Mouse (Mus musculus): ENCODE data around the gene Plbd2. TPM values are rescaled to one million over a fixed set of nuclear protein-coding genes. Genes with fewer than 3 reads are reported as not detected.

Plbd2 gene
- polyA plus RNA-seq, 2 experiments: 4.3 to 10.3 TPM

GRCm38 (mm10) chr5:120472770-120473169, 30.7 kb downstream of the Plbd2 start, which contains the start of gene Sdsl:
Gene Sdsl (minus strand): TSS chr5:120472810.
- peaks cover 2% of the 10 kb centered on the region; the same call in 1 of the 2 replicates for H3K27me3 ChIP-seq (ENCODE audit: control insufficient read depth, insufficient read depth, low read length)
- no peak for DNase-seq (ENCODE audit: low read depth in 3 of 3, low spot score in 3 of 3)

DNA sequence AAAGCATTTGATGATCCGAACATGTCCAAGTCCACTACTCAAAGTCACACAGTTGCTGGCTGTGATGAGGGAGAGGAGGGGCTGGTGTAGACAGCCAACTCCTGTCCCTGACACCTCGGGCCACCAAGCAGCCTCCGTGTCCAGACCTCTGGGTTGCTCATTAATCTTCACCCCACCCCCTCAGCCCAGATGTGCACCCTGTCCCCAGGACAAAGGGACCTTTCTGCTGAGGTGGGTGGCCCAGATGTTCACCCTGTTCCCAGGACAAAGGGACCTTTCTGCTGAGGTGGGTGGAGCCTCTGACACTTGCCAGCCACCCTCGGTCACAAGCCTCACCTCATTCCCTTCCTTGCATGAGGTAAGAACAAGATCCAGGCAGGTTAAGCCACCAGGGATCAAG, 31.9 kb downstream of the Plbd2 start:
- DNase-seq (ENCODE audit: low read depth in 3 of 3, low spot score in 3 of 3): no peak
- ATAC-seq (ENCODE audit: insufficient read depth): no peak
- no peak overlapping the region for H3K27ac ChIP-seq

More at GRCm38 (mm10) chr5:120472770-120473169, 30.7 kb downstream of the Plbd2 start, which contains the start of gene Sdsl:
- H3K9me3 ChIP-seq (ENCODE audit: control insufficient read depth, low read length): no peaks in the 10 kb centered on the region
- no peak within 1 kb of the TSS for H3K27ac ChIP-seq
- 57% methylated on average over 8 of the region's 8 CpGs for WGBS (ENCODE audit: insufficient replicate concordance)
- no peak within 1 kb of the TSS for H3K4me3 ChIP-seq (ENCODE audit: insufficient read depth in 1 of 2, low read depth in 2 of 2, low read length in 2 of 2)
- no peak within 1 kb of the TSS for H3K4me2 ChIP-seq (ENCODE audit: low read depth)
- ATAC-seq (ENCODE audit: insufficient read depth): no peak
- no peaks in the 10 kb centered on the region for H3K4me1 ChIP-seq (replicated peaks; ENCODE audit: control insufficient read depth in 2 of 2, insufficient read depth in 2 of 2, low read length in 1 of 2)
- no peak within 1 kb of the TSS for H3K9ac ChIP-seq (replicated peaks)
- no peaks in the 10 kb centered on the region for H3K36me3 ChIP-seq (replicated peaks; ENCODE audit: control insufficient read depth, insufficient read depth, low read depth)
- TF ChIP-seq EP300 (IDR thresholded peaks at IDR 0.05; ENCODE audit: low read depth) (no peak), CTCF (IDR thresholded peaks at IDR 0.05; ENCODE audit: low read depth) (no peak)

GRCm38 (mm10) chr5:120468830-120469229, 34.6 kb downstream of the Plbd2 start:
- H3K9ac ChIP-seq (replicated peaks): no peak overlapping the region
- peaks cover under 1% of the 10 kb centered on the region; the same call in 1 of the 2 replicates for H3K27me3 ChIP-seq (ENCODE audit: control insufficient read depth, insufficient read depth, low read length)
- no peak overlapping the region for H3K4me2 ChIP-seq (ENCODE audit: low read depth)
- TF ChIP-seq CTCF (IDR thresholded peaks at IDR 0.05; ENCODE audit: low read depth) (no peak), EP300 (IDR thresholded peaks at IDR 0.05; ENCODE audit: low read depth) (no peak)
- 68% methylated on average over 6 of the region's 6 CpGs for WGBS (ENCODE audit: insufficient replicate concordance)
- no peaks in the 10 kb centered on the region for H3K9me3 ChIP-seq (ENCODE audit: control insufficient read depth, low read length)
- H3K27ac ChIP-seq: no peak overlapping the region
- H3K36me3 ChIP-seq (replicated peaks; ENCODE audit: control insufficient read depth, insufficient read depth, low read depth): no peaks in the 10 kb centered on the region
- ATAC-seq (ENCODE audit: insufficient read depth): no peak
- no peak for DNase-seq (ENCODE audit: low read depth in 3 of 3, low spot score in 3 of 3)
- H3K4me3 ChIP-seq (ENCODE audit: insufficient read depth in 1 of 2, low read depth in 2 of 2, low read length in 2 of 2): no peak overlapping the region
- no peaks in the 10 kb centered on the region for H3K4me1 ChIP-seq (replicated peaks; ENCODE audit: control insufficient read depth in 2 of 2, insufficient read depth in 2 of 2, low read length in 1 of 2)

More for the DNA sequence above, 31.9 kb downstream of the Plbd2 start:
- H3K4me1 ChIP-seq (replicated peaks; ENCODE audit: control insufficient read depth in 2 of 2, insufficient read depth in 2 of 2, low read length in 1 of 2): no peaks in the 10 kb centered on the region
- H3K4me2 ChIP-seq (ENCODE audit: low read depth): no peak overlapping the region
- H3K9ac ChIP-seq (replicated peaks): no peak overlapping the region
- TF ChIP-seq CTCF (IDR thresholded peaks at IDR 0.05; ENCODE audit: low read depth) (no peak), EP300 (IDR thresholded peaks at IDR 0.05; ENCODE audit: low read depth) (no peak)
- no peaks in the 10 kb centered on the region for H3K36me3 ChIP-seq (replicated peaks; ENCODE audit: control insufficient read depth, insufficient read depth, low read depth)
- no peaks in the 10 kb centered on the region; the same call in 1 of the 2 replicates for H3K27me3 ChIP-seq (ENCODE audit: control insufficient read depth, insufficient read depth, low read length)
- H3K4me3 ChIP-seq (ENCODE audit: insufficient read depth in 1 of 2, low read depth in 2 of 2, low read length in 2 of 2): no peak overlapping the region
- 44% methylated on average over 4 of the region's 4 CpGs for WGBS (ENCODE audit: insufficient replicate concordance)
- H3K9me3 ChIP-seq (ENCODE audit: control insufficient read depth, low read length): no peaks in the 10 kb centered on the region

- H3K27ac ChIP-seq: no peak overlapping the region
- no peak for DNase-seq (ENCODE audit: low read depth in 3 of 3, low spot score in 3 of 3)
- H3K9me3 ChIP-seq (ENCODE audit: control insufficient read depth, low read length): no peaks in the 10 kb centered on the region
- WGBS (ENCODE audit: insufficient replicate concordance): 58% methylated on average over 5 of the region's 5 CpGs
- no peaks in the 10 kb centered on the region for H3K36me3 ChIP-seq (replicated peaks; ENCODE audit: control insufficient read depth, insufficient read depth, low read depth)
- ATAC-seq (ENCODE audit: insufficient read depth): no peak
- TF ChIP-seq CTCF (IDR thresholded peaks at IDR 0.05; ENCODE audit: low read depth) (no peak), EP300 (IDR thresholded peaks at IDR 0.05; ENCODE audit: low read depth) (no peak)
- H3K4me2 ChIP-seq (ENCODE audit: low read depth): no peak overlapping the region
- H3K27me3 ChIP-seq (ENCODE audit: control insufficient read depth, insufficient read depth, low read length): peaks cover 2% of the 10 kb centered on the region; the same call in 1 of the 2 replicates
- no peak overlapping the region for H3K4me3 ChIP-seq (ENCODE audit: insufficient read depth in 1 of 2, low read depth in 2 of 2, low read length in 2 of 2)
- no peaks in the 10 kb centered on the region for H3K4me1 ChIP-seq (replicated peaks; ENCODE audit: control insufficient read depth in 2 of 2, insufficient read depth in 2 of 2, low read length in 1 of 2)
- H3K9ac ChIP-seq (replicated peaks): no peak overlapping the region
These were observed 35.1 kb downstream of the Plbd2 start for GRCm38 (mm10) chr5:120468336-120468735.

GRCm38 (mm10) chr5:120467026-120467425, 36.4 kb downstream of the Plbd2 start:
- no peak for TF ChIP-seq EP300 (IDR thresholded peaks at IDR 0.05; ENCODE audit: low read depth)
- TF ChIP-seq CTCF (IDR thresholded peaks at IDR 0.05; ENCODE audit: low read depth): no peak
- Histone ChIP-seq H3K9ac (replicated peaks) (no peak overlapping the region), H3K36me3 (replicated peaks; ENCODE audit: control insufficient read depth, insufficient read depth, low read depth) (no peaks in the 10 kb centered on the region), H3K27me3 (ENCODE audit: control insufficient read depth, insufficient read depth, low read length) (peaks cover 2% of the 10 kb centered on the region; the same call in 1 of the 2 replicates), H3K9me3 (ENCODE audit: control insufficient read depth, low read length) (no peaks in the 10 kb centered on the region), H3K4me2 (ENCODE audit: low read depth) (no peak overlapping the region), H3K4me3 (ENCODE audit: insufficient read depth in 1 of 2, low read depth in 2 of 2, low read length in 2 of 2) (peak overlapping the region in 1 of 2 experiments; percentile 21; a peak in 1 of 4 replicates), H3K27ac (no peak overlapping the region), H3K4me1 (replicated peaks; ENCODE audit: control insufficient read depth in 2 of 2, insufficient read depth in 2 of 2, low read length in 1 of 2) (no peaks in the 10 kb centered on the region)
- no peak for DNase-seq (ENCODE audit: low read depth in 3 of 3, low spot score in 3 of 3)
- 21% methylated on average over 4 of the region's 4 CpGs for WGBS (ENCODE audit: insufficient replicate concordance)
- ATAC-seq (ENCODE audit: insufficient read depth): no peak

Measured in liver, embryonic 14.5 days (tissue).